ENCODE assay signal across 9 mouse cellular contexts in the genomic region with DNA sequence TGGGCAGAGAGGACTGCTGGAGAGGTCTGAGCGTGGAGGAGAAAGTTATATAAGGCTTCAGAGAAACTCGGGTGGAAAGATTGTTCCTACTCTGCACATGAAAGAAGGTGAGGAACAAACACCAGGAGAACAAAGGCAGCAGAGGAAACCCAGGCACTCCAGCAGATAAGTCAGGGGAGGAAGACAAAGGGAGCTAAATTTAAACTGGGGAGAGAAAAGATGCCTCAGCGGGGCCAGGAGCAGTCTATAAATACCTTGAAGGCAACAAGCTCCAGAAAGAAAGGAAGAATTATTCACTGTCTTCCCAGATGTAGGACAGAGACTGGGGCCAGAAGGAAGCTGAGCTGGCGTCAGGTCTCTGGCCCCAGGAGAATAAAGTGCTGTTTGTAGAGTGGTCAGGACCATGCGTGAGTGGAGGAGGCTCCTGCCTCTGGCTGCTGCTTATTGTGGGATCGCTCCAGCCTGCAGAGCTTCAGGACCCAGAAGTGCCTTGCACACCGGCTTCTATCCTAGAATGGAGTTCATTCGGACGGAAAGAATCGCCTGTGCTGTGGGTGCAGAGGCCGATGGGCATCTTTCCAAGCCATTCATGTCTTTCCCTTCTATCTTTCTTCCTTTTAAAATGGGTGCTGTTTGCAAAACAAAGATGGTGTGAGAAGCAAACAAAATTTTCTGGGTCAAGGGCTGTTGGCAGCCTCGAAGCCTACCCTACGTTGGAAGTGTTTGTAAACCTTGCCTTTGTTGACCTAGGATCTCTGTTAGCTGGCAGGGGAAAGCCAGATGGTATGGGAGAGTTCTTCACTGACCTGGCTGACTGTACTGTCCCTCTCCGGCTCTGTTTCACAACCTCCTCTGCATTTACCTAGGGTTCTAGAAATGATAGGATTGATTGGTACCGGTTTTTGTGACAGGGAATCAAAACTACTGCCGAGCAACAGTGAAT. TPM values are rescaled to one million over a fixed set of nuclear protein-coding genes. Genes with fewer than 3 reads are reported as not detected.
DNase-seq lines count a peak whose midpoint lies in the region; ATAC-seq lines count a peak whose summit lies in the region.
"Had no signal": no experiment of that assay in that cellular context is flagged by ENCODE, and none has a peak within 500 bp of the region (broad histone marks: within the 10 kb centered on the region; RNA-seq: fewer than 3 reads in every experiment).

No protein-coding gene starts in this region.

- H3K27ac ChIP-seq in heart, embryonic 10.5 days = peak overlapping the region; percentile 82

- no peak for DNase-seq in cerebellum, postnatal 4 days (ENCODE audit: low spot score in 2 of 2)
- peak; percentile 9 for DNase-seq in ES-CJ7 (ENCODE audit: low read depth, low spot score)
- DNase-seq in heart, embryonic 10.5 days (ENCODE audit: low spot score) = no peak
- peak; percentile 21 to 44 for DNase-seq in kidney, postnatal 25 days
- DNase-seq in right cerebral cortex, postnatal 36 days (ENCODE audit: low spot score in 2 of 2) = peak; percentile 14 to 41
- no peak for DNase-seq in urinary bladder, postnatal 25 days (ENCODE audit: low spot score)
- no peak for DNase-seq in spleen, postnatal 4 days (ENCODE audit: low spot score in 2 of 2)

- peaks cover 20% of the 10 kb centered on the region for H3K4me1 ChIP-seq in heart, embryonic 10.5 days

- no peaks in the 10 kb centered on the region for H3K36me3 ChIP-seq in heart, embryonic 10.5 days

- 39% methylated on average over 16 of the region's 16 CpGs for WGBS in heart, embryonic 10.5 days

- H3K4me3 ChIP-seq in heart, embryonic 10.5 days = peak overlapping the region; percentile 26; the same call in 1 of the 2 replicates

- peak; percentile 16; the same call in 1 of the 2 replicates for ATAC-seq in cerebellum, adult (ENCODE audit: insufficient number of reproducible peaks, low FRiP score, low TSS enrichment)

- H3K27me3 ChIP-seq in heart, embryonic 10.5 days (ENCODE audit: insufficient read depth, poor library complexity, severe bottlenecking) = no peaks in the 10 kb centered on the region

- H3K9me3 ChIP-seq in heart, embryonic 10.5 days = no peaks in the 10 kb centered on the region

RNA-seq across cellular contexts. Expression of a gene that starts 55.6 kb away (rescaled TPM):
- polyA plus RNA-seq in heart, embryonic 10.5 days (2016; fragmentation: Nextera tagmentation; extraction: Ambion mirVana) = 0.14 and 0.20 TPM in 2 replicates
- polyA plus RNA-seq: C2C12 had no signal

Comparison
In these comparisons a context has a peak if more than half of its experiments do, and no peak if none do; other contexts are left out.
1. DNase-seq: peak in ES-CJ7 (single experiment), kidney, postnatal 25 days (2 of 2) and right cerebral cortex, postnatal 36 days (2 of 2); none in cerebellum, postnatal 4 days (0 of 2), heart, embryonic 10.5 days (single experiment), urinary bladder, postnatal 25 days (single experiment) and spleen, postnatal 4 days (0 of 2).